Mouse (Mus musculus) hindbrain, embryonic 13.5 days (tissue): ENCODE data around the gene Nsf. TPM values are rescaled to one million over a fixed set of nuclear protein-coding genes. Genes with fewer than 3 reads are reported as not detected.

Source experiments
- ATAC-seq: fragments of 200-750 bp; cut with Nextera tagmentation; 2 replicates; pipeline ENCODE4 v1.8.0; 2017; ENCODE audit warnings: moderate TSS enrichment; ENCODE audit not compliant: low FRiP score
- H3K27ac ChIP-seq: fragments of 300-500 bp; sonication (generic); 2 replicates; pipeline ENCODE4 v1.5.1; 2015; ENCODE audit warnings: inconsistent platforms, mild to moderate bottlenecking, moderate library complexity
- H3K27me3 ChIP-seq: fragments of 300-500 bp; sonication (generic); 2 replicates; pipeline ENCODE4 v1.6.1; 2015; ENCODE audit warnings: mild to moderate bottlenecking, inconsistent platforms
- H3K36me3 ChIP-seq: fragments of 300-500 bp; sonication (generic); 2 replicates; pipeline ENCODE4 v1.6.1; 2015; ENCODE audit warnings: mild to moderate bottlenecking, inconsistent platforms
- H3K4me1 ChIP-seq: fragments of 300-500 bp; sonication (generic); replicated peaks from 2 replicates; pipeline ENCODE4 v1.6.1; 2015; ENCODE audit warnings: inconsistent platforms
- H3K4me2 ChIP-seq: fragments of 300-500 bp; sonication (generic); 2 replicates; pipeline ENCODE4 v1.6.1; 2015; ENCODE audit warnings: inconsistent platforms, mild to moderate bottlenecking, moderate library complexity
- H3K4me3 ChIP-seq: fragments of 300-500 bp; sonication (generic); 2 replicates; pipeline ENCODE4 v1.5.1; 2015; ENCODE audit warnings: mild to moderate bottlenecking, inconsistent platforms
- H3K9ac ChIP-seq: fragments of 300-500 bp; sonication (generic); 2 replicates; pipeline ENCODE4 v1.6.1; 2015; ENCODE audit warnings: mild to moderate bottlenecking, inconsistent platforms
- H3K9me3 ChIP-seq: fragments of 300-500 bp; sonication (generic); 2 replicates; pipeline ENCODE4 v1.6.1; 2016; ENCODE audit warnings: inconsistent platforms
- WGBS: fragments of 180-500 bp; shearing (Covaris S2); methylation state at CpG from one replicate; pipeline ENCODE4 v1.1.7; 2015; 5-methylcytosine and 5-hydroxymethylcytosine counted together
- polyA plus RNA-seq: library from polyadenylated mRNA; unstranded; fragments of >200 nt; fragmentation: Nextera tagmentation; extraction: Ambion mirVana; gene quantifications from 2 replicates; pipeline ENCODE4 v1.2.1, GENCODE M21; 2015

Gene Nsf
- polyA plus RNA-seq, 1 experiment from 2014 or later: 128 TPM

GRCm38 (mm10) chr11:103979381-103979780 lies 25.5 kb upstream of the Nsf start:
- peaks cover 93% of the 10 kb centered on the region for H3K36me3 ChIP-seq
- no peak overlapping the region for H3K4me3 ChIP-seq
- no peak overlapping the region for H3K9ac ChIP-seq
- peak overlapping the region; percentile 8; the same call in 1 of the 2 replicates for H3K27ac ChIP-seq
- no peaks in the 10 kb centered on the region for H3K9me3 ChIP-seq
- 0 out of 2 replicates have a peak, but pooled peaks cover 3% of the 10 kb centered on the region for H3K4me1 ChIP-seq
- H3K27me3 ChIP-seq: no peaks in the 10 kb centered on the region
- H3K4me2 ChIP-seq: no peak overlapping the region
- ATAC-seq: no peak
- 87% methylated on average over 4 of the region's 4 CpGs for WGBS

DNA sequence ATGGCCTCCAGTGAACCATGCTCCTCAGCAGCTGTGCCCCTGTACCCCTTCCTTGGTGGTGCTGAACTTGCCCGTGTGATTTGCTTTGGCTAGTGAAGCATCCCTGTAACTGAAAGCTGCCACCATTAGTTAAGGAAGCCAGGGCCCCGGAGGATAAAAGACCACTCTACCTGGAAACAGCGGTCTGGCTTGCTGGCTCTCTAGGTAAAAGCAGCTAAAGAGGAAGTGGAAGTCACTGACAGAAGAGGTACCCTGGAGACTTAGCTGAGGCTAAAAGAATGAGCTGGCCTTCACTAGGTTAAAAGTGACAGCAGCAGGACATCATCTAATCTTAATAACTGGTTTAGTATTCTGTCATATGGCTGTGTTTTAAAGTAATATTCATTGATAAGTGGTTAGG lies 17.0 kb upstream of the Nsf start:
- Histone ChIP-seq H3K9me3 (no peaks in the 10 kb centered on the region), H3K27me3 (no peaks in the 10 kb centered on the region), H3K4me3 (no peak overlapping the region), H3K27ac (no peak overlapping the region), H3K9ac (no peak overlapping the region), H3K36me3 (peaks cover 48% of the 10 kb centered on the region), H3K4me2 (no peak overlapping the region), H3K4me1 (peaks cover 34% of the 10 kb centered on the region)
- no peak for ATAC-seq
- 63% methylated on average over 3 of the region's 3 CpGs for WGBS

DNA sequence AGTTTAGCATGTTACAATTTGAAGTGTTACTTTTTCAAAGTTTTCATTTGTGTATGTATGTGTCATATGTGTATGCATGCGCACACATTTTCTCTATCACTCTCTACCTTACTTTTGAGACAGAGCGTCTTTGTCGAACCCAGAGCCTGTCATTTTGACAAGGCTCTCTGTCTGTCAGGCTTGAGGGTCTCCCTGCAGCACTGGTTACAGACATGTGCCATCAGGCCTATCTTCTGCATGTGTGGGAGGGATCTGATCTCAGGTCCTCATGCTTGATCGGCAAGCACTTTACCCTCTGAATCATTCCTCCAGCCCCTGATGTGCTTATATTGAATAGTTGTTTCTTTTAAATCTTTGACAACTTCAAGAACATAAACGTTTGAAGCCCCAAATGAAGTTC lies 15.4 kb upstream of the Nsf start:
- Histone ChIP-seq H3K9ac (no peak overlapping the region), H3K4me2 (no peak overlapping the region), H3K27me3 (no peaks in the 10 kb centered on the region), H3K4me3 (no peak overlapping the region), H3K4me1 (peaks cover 34% of the 10 kb centered on the region), H3K36me3 (peaks cover 32% of the 10 kb centered on the region), H3K27ac (no peak overlapping the region), H3K9me3 (no peaks in the 10 kb centered on the region)
- 93% methylated on average over 5 of the region's 5 CpGs for WGBS
- no peak for ATAC-seq

DNA sequence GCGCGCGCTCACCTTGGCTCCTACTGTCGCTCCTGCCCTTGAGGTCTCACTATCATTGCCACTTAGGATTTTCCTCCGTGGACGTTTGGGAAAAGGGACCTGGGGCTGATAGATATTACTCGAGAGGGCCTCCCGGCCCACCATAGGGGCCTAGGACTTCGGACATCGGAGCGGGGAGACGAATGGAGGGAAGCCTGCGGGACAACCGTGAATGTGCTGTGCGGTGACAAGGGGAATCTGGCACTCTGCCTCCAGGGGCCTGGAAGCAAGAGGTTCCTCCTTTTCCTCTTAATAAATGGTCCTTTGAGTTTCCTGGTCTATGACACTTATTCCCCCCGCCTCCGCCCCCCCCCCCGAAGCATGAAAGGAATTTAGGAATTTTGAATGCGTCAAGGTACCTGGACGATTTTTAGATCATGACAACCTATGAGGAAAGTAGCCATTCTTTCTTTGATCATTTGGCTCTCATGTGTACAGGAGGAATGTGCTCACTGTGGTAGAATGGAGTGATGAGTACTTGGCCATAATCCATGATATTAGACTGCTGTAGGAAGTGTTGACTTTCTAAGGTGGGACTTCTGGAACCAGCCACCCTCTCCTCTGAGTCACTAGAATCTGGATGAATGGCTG lies 13.4 kb upstream of the Nsf start:
- Histone ChIP-seq H3K9ac (peak overlapping the region; percentile 97), H3K27me3 (no peaks in the 10 kb centered on the region), H3K9me3 (no peaks in the 10 kb centered on the region), H3K36me3 (peaks cover 13% of the 10 kb centered on the region), H3K4me3 (peak overlapping the region; percentile 94), H3K4me2 (peak overlapping the region; percentile 77), H3K27ac (peak overlapping the region; percentile 96), H3K4me1 (peaks cover 34% of the 10 kb centered on the region)
- WGBS: 3% methylated on average over 20 of the region's 20 CpGs
- no peak for ATAC-seq

DNA sequence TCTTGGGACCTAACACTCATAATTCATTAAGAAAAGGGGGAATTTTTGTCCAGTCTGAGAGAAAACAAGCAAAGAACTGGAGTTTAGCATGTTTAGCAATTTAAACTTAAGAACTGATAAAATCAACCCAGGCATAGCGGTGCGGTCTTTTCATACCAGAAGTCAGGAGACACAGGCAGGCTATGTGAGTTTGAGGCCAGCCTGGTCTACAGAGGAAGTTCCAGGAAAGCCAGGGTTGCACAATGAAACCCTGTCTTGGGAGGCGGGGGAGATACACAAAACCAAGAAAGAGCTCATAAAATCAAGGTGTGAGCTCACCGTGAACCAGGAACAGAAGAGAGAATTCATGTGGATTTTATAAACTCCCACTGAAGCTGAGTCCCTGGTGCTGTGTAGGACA lies 3.0 kb upstream of the Nsf start:
- WGBS: 91% methylated on average over 4 of the region's 4 CpGs
- no peak overlapping the region for H3K9ac ChIP-seq
- no peak overlapping the region for H3K27ac ChIP-seq
- no peak overlapping the region for H3K4me2 ChIP-seq
- no peaks in the 10 kb centered on the region for H3K9me3 ChIP-seq
- no peak overlapping the region for H3K4me3 ChIP-seq
- H3K36me3 ChIP-seq: no peaks in the 10 kb centered on the region
- H3K27me3 ChIP-seq: no peaks in the 10 kb centered on the region
- no peak for ATAC-seq
- H3K4me1 ChIP-seq: peaks cover 22% of the 10 kb centered on the region

- Histone ChIP-seq H3K9ac (peak overlapping the region; percentile 90), H3K4me2 (peak overlapping the region; percentile 71), H3K36me3 (no peaks in the 10 kb centered on the region), H3K4me3 (peak overlapping the region; percentile 75), H3K27ac (peak overlapping the region; percentile 90), H3K9me3 (no peaks in the 10 kb centered on the region), H3K4me1 (peaks cover 24% of the 10 kb centered on the region), H3K27me3 (no peaks in the 10 kb centered on the region)
- 1% methylated on average over 32 of the region's 32 CpGs for WGBS
- peak; percentile 88 for ATAC-seq
Measured at GRCm38 (mm10) chr11:103953032-103953895, 592 bp downstream of the Nsf start.

- WGBS: 58% methylated on average over 5 of the region's 5 CpGs
- peak overlapping the region; percentile 75 for H3K4me3 ChIP-seq
- H3K36me3 ChIP-seq: no peaks in the 10 kb centered on the region
- H3K4me1 ChIP-seq: peaks cover 24% of the 10 kb centered on the region
- no peak overlapping the region for H3K27ac ChIP-seq
- H3K4me2 ChIP-seq: peak overlapping the region; percentile 71
- ATAC-seq: no peak
- no peaks in the 10 kb centered on the region for H3K9me3 ChIP-seq
- no peaks in the 10 kb centered on the region for H3K27me3 ChIP-seq
- peak overlapping the region; percentile 90 for H3K9ac ChIP-seq
Measured at GRCm38 (mm10) chr11:103952635-103953031, 1.2 kb downstream of the Nsf start.

DNA sequence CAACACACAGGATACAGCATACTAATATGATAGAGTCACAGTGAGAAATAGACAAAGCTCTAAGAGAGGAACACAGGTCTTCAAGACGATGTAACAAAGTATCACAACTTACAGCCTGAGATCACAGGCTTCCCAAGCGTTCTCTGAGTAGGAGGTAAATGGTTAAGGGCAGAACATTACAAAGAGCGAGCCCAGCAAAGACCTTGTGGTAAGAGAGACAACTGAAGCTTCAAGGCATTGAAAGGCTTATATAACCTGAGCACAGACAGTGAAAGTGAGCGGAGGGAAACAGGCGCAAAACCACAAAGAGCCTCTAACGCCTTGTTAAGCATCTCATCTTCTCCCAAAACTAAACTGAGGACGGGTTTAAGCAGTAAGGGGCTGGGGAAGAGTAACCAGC lies 2.8 kb downstream of the Nsf start:
- WGBS: 84% methylated on average over 7 of the region's 7 CpGs
- no peak overlapping the region for H3K27ac ChIP-seq
- peak overlapping the region; percentile 23 for H3K4me2 ChIP-seq
- H3K4me3 ChIP-seq: no peak overlapping the region
- H3K9me3 ChIP-seq: no peaks in the 10 kb centered on the region
- H3K36me3 ChIP-seq: 0 out of 2 replicates have a peak, but pooled peaks cover 5% of the 10 kb centered on the region
- peaks cover 24% of the 10 kb centered on the region for H3K4me1 ChIP-seq
- ATAC-seq: no peak
- H3K27me3 ChIP-seq: no peaks in the 10 kb centered on the region
- no peak overlapping the region for H3K9ac ChIP-seq

GRCm38 (mm10) chr11:103948952-103949351 lies 4.9 kb downstream of the Nsf start:
- 90% methylated on average over 7 of the region's 7 CpGs for WGBS
- H3K9ac ChIP-seq: no peak overlapping the region
- no peak overlapping the region for H3K27ac ChIP-seq
- no peak overlapping the region for H3K4me3 ChIP-seq
- peaks cover 24% of the 10 kb centered on the region for H3K4me1 ChIP-seq
- H3K9me3 ChIP-seq: no peaks in the 10 kb centered on the region
- H3K27me3 ChIP-seq: no peaks in the 10 kb centered on the region
- no peak for ATAC-seq
- H3K4me2 ChIP-seq: no peak overlapping the region
- 0 out of 2 replicates have a peak, but pooled peaks cover 5% of the 10 kb centered on the region for H3K36me3 ChIP-seq

DNA sequence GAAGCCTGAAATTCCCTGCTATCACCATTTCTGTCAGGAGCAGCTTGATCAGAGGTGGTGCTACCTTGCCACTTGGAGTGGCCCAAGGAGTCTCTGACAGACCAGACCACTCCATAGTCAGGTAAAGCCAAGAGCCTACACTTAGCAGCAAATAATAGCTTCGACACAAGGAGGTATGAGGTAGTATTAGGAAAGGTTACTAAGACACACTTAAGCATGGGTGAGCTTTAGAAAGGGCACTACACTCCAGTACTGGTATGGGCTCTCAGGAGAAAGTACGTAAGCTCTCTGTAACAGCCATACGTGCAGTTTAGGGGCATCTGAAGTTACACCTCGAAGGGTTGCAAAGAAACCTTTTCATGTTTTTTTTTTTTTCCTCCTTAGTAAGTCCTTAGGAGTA lies 11.1 kb downstream of the Nsf start:
- no peak for ATAC-seq
- Histone ChIP-seq H3K4me2 (no peak overlapping the region), H3K9ac (no peak overlapping the region), H3K4me1 (no peaks in the 10 kb centered on the region), H3K27ac (no peak overlapping the region), H3K27me3 (no peaks in the 10 kb centered on the region), H3K36me3 (peaks cover 5% of the 10 kb centered on the region; the same call in 1 of the 2 replicates), H3K4me3 (no peak overlapping the region), H3K9me3 (no peaks in the 10 kb centered on the region)
- WGBS: 93% methylated on average over 4 of the region's 4 CpGs

GRCm38 (mm10) chr11:103941351-103941750 lies 12.5 kb downstream of the Nsf start:
- no peaks in the 10 kb centered on the region for H3K9me3 ChIP-seq
- no peak overlapping the region for H3K4me3 ChIP-seq
- no peak overlapping the region for H3K27ac ChIP-seq
- H3K4me2 ChIP-seq: no peak overlapping the region
- H3K36me3 ChIP-seq: no peaks in the 10 kb centered on the region; the same call in 1 of the 2 replicates
- no peak overlapping the region for H3K9ac ChIP-seq
- 80% methylated on average over 5 of the region's 5 CpGs for WGBS
- ATAC-seq: no peak
- no peaks in the 10 kb centered on the region for H3K27me3 ChIP-seq
- no peaks in the 10 kb centered on the region for H3K4me1 ChIP-seq

DNA sequence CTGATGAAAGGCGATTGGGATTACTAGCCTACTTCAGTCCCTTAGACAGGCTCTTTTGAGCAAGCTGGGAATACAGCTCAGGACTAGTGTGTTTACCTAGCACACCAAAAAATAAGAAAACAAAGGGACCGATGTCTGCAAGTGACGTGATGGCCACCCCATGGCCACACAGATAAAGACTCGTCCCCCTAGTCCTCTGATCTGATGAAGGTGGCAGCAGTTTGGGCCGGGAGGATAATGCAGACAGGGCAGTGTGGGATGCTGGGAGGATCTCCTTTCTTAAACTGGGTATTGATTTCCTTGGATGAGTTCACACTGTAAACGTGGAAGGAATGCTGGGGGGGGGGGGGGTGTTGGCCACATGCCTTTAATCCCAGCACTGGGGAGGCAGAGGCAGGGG lies 13.0 kb downstream of the Nsf start:
- Histone ChIP-seq H3K4me3 (no peak overlapping the region), H3K9ac (no peak overlapping the region), H3K4me1 (no peaks in the 10 kb centered on the region), H3K36me3 (no peaks in the 10 kb centered on the region; the same call in 1 of the 2 replicates), H3K4me2 (no peak overlapping the region), H3K9me3 (no peaks in the 10 kb centered on the region), H3K27me3 (no peaks in the 10 kb centered on the region), H3K27ac (no peak overlapping the region)
- ATAC-seq: no peak
- WGBS: 75% methylated on average over 6 of the region's 6 CpGs
